ENCODE assay signal across 8 mouse cellular contexts in the genomic region with DNA sequence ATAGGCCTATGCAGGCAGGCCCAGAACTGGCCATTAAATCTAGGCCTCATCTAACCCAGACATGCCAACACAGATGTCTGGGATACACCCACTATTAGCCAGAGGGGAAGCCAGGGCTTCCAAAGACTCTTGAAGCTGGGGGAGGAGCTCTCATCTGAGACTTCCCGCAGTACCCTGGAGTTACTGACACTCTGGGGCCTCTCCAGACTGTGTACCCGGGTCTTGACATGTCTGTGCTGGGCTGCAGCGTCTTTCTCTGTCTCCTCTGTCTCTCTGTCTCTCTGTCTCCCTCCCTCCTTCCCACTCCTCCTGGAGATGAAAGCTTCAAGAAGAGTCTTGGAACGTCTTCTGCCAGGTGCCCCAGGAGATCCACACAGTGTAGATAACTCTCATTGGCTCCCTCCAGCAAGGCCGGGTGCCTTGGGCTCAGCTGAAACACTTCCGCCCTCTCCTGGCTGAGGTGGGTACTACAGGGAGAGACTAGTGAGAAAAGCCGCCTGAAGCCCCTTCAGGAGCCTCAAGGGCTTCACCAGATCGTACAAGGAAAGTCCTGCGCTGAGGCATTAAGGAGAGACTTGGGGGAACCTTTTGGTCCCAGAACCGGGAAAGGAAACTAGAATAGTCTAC. TPM values are rescaled to one million over a fixed set of nuclear protein-coding genes. Genes with fewer than 3 reads are reported as not detected.
DNase-seq lines count a peak whose midpoint lies in the region; ATAC-seq and TF ChIP-seq lines count a peak whose summit lies in the region.

No protein-coding gene starts in this region.

- H3K27ac ChIP-seq in kidney, embryonic 14.5 days (ENCODE audit: low read depth, low read length) = no peak overlapping the region
- H3K27ac ChIP-seq in kidney, adult 2 months (ENCODE audit: insufficient read depth, low read depth, low read length) = no peak overlapping the region
- no peak overlapping the region for H3K27ac ChIP-seq in limb, embryonic 11.5 days (replicated peaks; ENCODE audit: low read depth, low read length)

- TF ChIP-seq POLR2A in kidney, adult 2 months (IDR thresholded peaks at IDR 0.05; ENCODE audit: low read depth, low read length) = no peak

- H3K4me3 ChIP-seq in kidney, embryonic 14.5 days (ENCODE audit: low read length) = no peak overlapping the region
- no peak overlapping the region for H3K4me3 ChIP-seq in kidney, adult 2 months (ENCODE audit: insufficient read depth, low read depth, low read length)
- H3K4me3 ChIP-seq in limb, embryonic 11.5 days (ENCODE audit: low read depth, low read length) = no peak overlapping the region

- no peaks in the 10 kb centered on the region for H3K9me3 ChIP-seq in kidney, embryonic 14.5 days (ENCODE audit: control insufficient read depth, low read length)
- no peaks in the 10 kb centered on the region for H3K9me3 ChIP-seq in limb, embryonic 11.5 days (ENCODE audit: control insufficient read depth, low read length)

- H3K27me3 ChIP-seq in kidney, embryonic 14.5 days (ENCODE audit: control insufficient read depth, insufficient read depth, low read length) = 0 out of 2 replicates have a peak, but pooled peaks cover 3% of the 10 kb centered on the region
- no peaks in the 10 kb centered on the region for H3K27me3 ChIP-seq in kidney, adult 2 months (replicated peaks; ENCODE audit: control insufficient read depth, insufficient read depth, low read length)
- no peaks in the 10 kb centered on the region for H3K27me3 ChIP-seq in limb, embryonic 11.5 days (ENCODE audit: control insufficient read depth, insufficient read depth, low read length)

- H3K36me3 ChIP-seq in kidney, embryonic 14.5 days (ENCODE audit: control insufficient read depth, insufficient read depth, low read length) = no peaks in the 10 kb centered on the region
- H3K36me3 ChIP-seq in kidney, adult 2 months (ENCODE audit: control insufficient read depth, insufficient read depth, low read length) = no peaks in the 10 kb centered on the region
- no peaks in the 10 kb centered on the region for H3K36me3 ChIP-seq in limb, embryonic 11.5 days (ENCODE audit: control insufficient read depth, insufficient read depth, low read length)

- H3K4me2 ChIP-seq in kidney, embryonic 14.5 days (replicated peaks; ENCODE audit: low read depth, low read length) = no peak overlapping the region
- H3K4me2 ChIP-seq in limb, embryonic 11.5 days (ENCODE audit: low read depth, severe bottlenecking) = no peak overlapping the region

- no peaks in the 10 kb centered on the region for H3K4me1 ChIP-seq in kidney, embryonic 14.5 days (ENCODE audit: control insufficient read depth, insufficient read depth, low read length)
- H3K4me1 ChIP-seq in kidney, adult 2 months (ENCODE audit: control insufficient read depth, insufficient read depth, low read length) = no peaks in the 10 kb centered on the region
- 0 out of 2 replicates have a peak, but pooled peaks cover 6% of the 10 kb centered on the region for H3K4me1 ChIP-seq in limb, embryonic 11.5 days (ENCODE audit: control insufficient read depth, insufficient read depth, low read length)

- TF ChIP-seq CTCF in kidney, adult 2 months (conservative IDR thresholded peaks at IDR 0.05; ENCODE audit: insufficient read depth, insufficient read length, low read depth, low read length) = peak; percentile 75

- DNase-seq in kidney, adult 11 months = peak; percentile 51
- DNase-seq in cerebellum, postnatal 10 days = peak; percentile 98 to 99
- DNase-seq in frontal cortex, postnatal 36 days (ENCODE audit: low spot score in 2 of 2) = peak; percentile 87 to 88
- peak; percentile 68 for DNase-seq in kidney, adult 2 months
- peak; percentile 92 for DNase-seq in limb, embryonic 11.5 days (ENCODE audit: low spot score)
- DNase-seq in monocyte, adult 2 months (ENCODE audit: low read depth in 1 of 2, low spot score in 2 of 2) = peak; percentile 30 to 53
- DNase-seq in spleen, postnatal 4 days (ENCODE audit: low spot score in 2 of 2) = peak; percentile 79 to 93

- 16% methylated on average over 10 of the region's 10 CpGs for WGBS in kidney, embryonic 14.5 days
- 29% methylated on average over 10 of the region's 10 CpGs for WGBS in kidney, adult 2 months
- 21% methylated on average over 10 of the region's 10 CpGs for WGBS in limb, embryonic 11.5 days

- ATAC-seq in kidney, embryonic 14.5 days (ENCODE audit: low FRiP score, low TSS enrichment) = no peak
- no peak for ATAC-seq in limb, embryonic 11.5 days (ENCODE audit: insufficient number of reproducible peaks, low FRiP score, low TSS enrichment, low read depth)

- no peak overlapping the region for H3K9ac ChIP-seq in kidney, embryonic 14.5 days (ENCODE audit: low read depth, low read length)
- no peak overlapping the region for H3K9ac ChIP-seq in limb, embryonic 11.5 days (ENCODE audit: low read length)

RNA-seq across cellular contexts. Expression of a gene that starts 23.9 kb away (rescaled TPM):
- polyA plus RNA-seq in kidney, embryonic 14.5 days (2014; fragmentation: Nextera tagmentation; extraction: Ambion mirVana) = 1.1 and 1.9 TPM in 2 replicates
- polyA plus RNA-seq in kidney, adult 2 months (2012; rRNA removed) = 49.4 and 64.7 TPM in 2 replicates
- polyA plus RNA-seq in limb, embryonic 11.5 days (2014; fragmentation: Nextera tagmentation; extraction: Ambion mirVana) = 1.5 and 1.9 TPM in 2 replicates

Comparison
In these comparisons a context has a peak if more than half of its experiments do, and no peak if none do; other contexts are left out.
1. RNA of a gene that starts 23.9 kb away (polyA plus RNA-seq): 49.4 to 64.7 TPM in kidney, adult 2 months; 1.1 to 1.9 TPM in kidney, embryonic 14.5 days and 1.5 to 1.9 TPM in limb, embryonic 11.5 days; every median in the first group is over 10 times any median in the second.
2. DNase-seq: peak in every context shown above with its lines; median percentile 98 in cerebellum, postnatal 10 days; 92 in limb, embryonic 11.5 days; 88 in frontal cortex, postnatal 36 days; 86 in spleen, postnatal 4 days; 68 in kidney, adult 2 months; 51 in kidney, adult 11 months; 42 in monocyte, adult 2 months.